ENCODE assay signal across 8 mouse cellular contexts in genomic region chr8:11728482-11729295, GRCm38 (mm10). TPM values are rescaled to one million over a fixed set of nuclear protein-coding genes. Genes with fewer than 3 reads are reported as not detected.
A peak's percentile ranks its signal among the peaks of the same experiment; 100 is the strongest.
DNase-seq lines count a peak whose midpoint lies in the region; ATAC-seq lines count a peak whose summit lies in the region.
"Had no signal": no experiment of that assay in that cellular context is flagged by ENCODE, and none has a peak within 500 bp of the region (broad histone marks: within the 10 kb centered on the region; RNA-seq: fewer than 3 reads in every experiment).

No protein-coding gene starts in this region.

- DNase-seq in brain, adult 2 months (ENCODE audit: low read depth, low spot score), result peak; percentile 67
- DNase-seq in cerebellum, adult 8-10 months, result peak; percentile 57
- DNase-seq in forelimb bud, embryonic 11.5 days (ENCODE audit: low read depth, low spot score), result peak; percentile 28
- DNase-seq in right cerebral cortex, postnatal 36 days (ENCODE audit: low spot score in 2 of 2), result peak; percentile 16 to 36

- H3K27me3 ChIP-seq in kidney, embryonic 15.5 days, result peaks cover 77% of the 10 kb centered on the region
- peaks cover 76% of the 10 kb centered on the region for H3K27me3 ChIP-seq in liver, embryonic 15.5 days

- H3K4me2 ChIP-seq in kidney, embryonic 15.5 days, result peak overlapping the region; percentile 97
- peak overlapping the region; percentile 62 for H3K4me2 ChIP-seq in liver, embryonic 15.5 days

- WGBS in kidney, embryonic 15.5 days, result 1% methylated on average over 61 of the region's 61 CpGs
- 3% methylated on average over 61 of the region's 61 CpGs for WGBS in liver, embryonic 15.5 days (ENCODE audit: insufficient replicate concordance)

- H3K36me3 ChIP-seq in kidney, embryonic 15.5 days, result no peaks in the 10 kb centered on the region
- no peaks in the 10 kb centered on the region for H3K36me3 ChIP-seq in liver, embryonic 15.5 days (replicated peaks)

- no peaks in the 10 kb centered on the region for H3K9me3 ChIP-seq in kidney, embryonic 15.5 days (replicated peaks)
- H3K9me3 ChIP-seq in liver, embryonic 15.5 days (replicated peaks), result no peaks in the 10 kb centered on the region

- peak overlapping the region; percentile 55 for H3K9ac ChIP-seq in kidney, embryonic 15.5 days
- H3K9ac ChIP-seq in liver, embryonic 15.5 days, result peak overlapping the region; percentile 5; the same call in 1 of the 2 replicates

- H3K4me1 ChIP-seq in kidney, embryonic 15.5 days, result peaks cover 17% of the 10 kb centered on the region
- no peaks in the 10 kb centered on the region; the same call in 1 of the 2 replicates for H3K4me1 ChIP-seq in liver, embryonic 15.5 days (replicated peaks)

- no peak overlapping the region for H3K27ac ChIP-seq in kidney, embryonic 15.5 days
- H3K27ac ChIP-seq in liver, embryonic 15.5 days (replicated peaks), result peak overlapping the region; percentile 61

- peak overlapping the region; percentile 60 for H3K4me3 ChIP-seq in kidney, embryonic 15.5 days (replicated peaks)
- peak overlapping the region; percentile 50 for H3K4me3 ChIP-seq in liver, embryonic 15.5 days (replicated peaks)

- peak; percentile 38 for ATAC-seq in kidney, embryonic 15.5 days (replicated peaks; ENCODE audit: low FRiP score)
- ATAC-seq in liver, embryonic 15.5 days (ENCODE audit: insufficient read depth), result peak; percentile 52
- ATAC-seq in granulocyte monocyte progenitor cell, adult 5-6 weeks (replicated peaks; ENCODE audit: poor library complexity, severe bottlenecking), result no peak

RNA-seq across cellular contexts. Expression of gene Arhgef7, which starts 1.2 kb away (rescaled TPM):
- 38.6 and 40.1 TPM in 2 replicates for polyA plus RNA-seq in kidney, embryonic 15.5 days (2015; fragmentation: Nextera tagmentation; extraction: Ambion mirVana)
- 9.5 and 11.0 TPM in 2 replicates for polyA plus RNA-seq in liver, embryonic 15.5 days (2015; fragmentation: Nextera tagmentation; extraction: Ambion mirVana)
- 33.9 and 40.2 TPM in 2 replicates for total RNA-seq in granulocyte monocyte progenitor cell, adult 5-6 weeks (2014; fragmentation: Nextera tagmentation)
- 14.4 and 19.8 TPM in 2 replicates for total RNA-seq in granulocyte monocyte progenitor cell, adult 5-6 weeks (2017)

RNA-seq across cellular contexts. Expression of gene 1700016D06Rik, which starts 27.8 kb away (rescaled TPM):
- not detected in 2 replicates for polyA plus RNA-seq in kidney, embryonic 15.5 days (2015; fragmentation: Nextera tagmentation; extraction: Ambion mirVana)
- polyA plus RNA-seq in liver, embryonic 15.5 days (2015; fragmentation: Nextera tagmentation; extraction: Ambion mirVana), result not detected in 2 replicates
- not detected in 2 replicates for total RNA-seq in granulocyte monocyte progenitor cell, adult 5-6 weeks (2014; fragmentation: Nextera tagmentation)
- total RNA-seq in granulocyte monocyte progenitor cell, adult 5-6 weeks (2017), result not detected in 2 replicates
- polyA plus RNA-seq: spleen, adult 2 months had no signal
